Mouse (Mus musculus): ENCODE data around the gene Hesx1.
A peak's percentile ranks its signal among the peaks of the same experiment; 100 is the strongest.

Gene Hesx1

GRCm38 (mm10) chr14:27013658-27014057, 19.4 kb downstream of the Hesx1 start:
- DNase-seq (ENCODE audit: low read depth, low spot score), result no peak

GRCm38 (mm10) chr14:27017936-27018335, 23.7 kb downstream of the Hesx1 start:
- no peak for DNase-seq (ENCODE audit: low read depth, low spot score)

- no peak for DNase-seq (ENCODE audit: low read depth, low spot score)
These were observed 25.6 kb downstream of the Hesx1 start for GRCm38 (mm10) chr14:27019850-27020249.

- DNase-seq (ENCODE audit: low read depth, low spot score), result peak; percentile 72
These were observed 28.7 kb downstream of the Hesx1 start for GRCm38 (mm10) chr14:27022876-27023275.

GRCm38 (mm10) chr14:27024664-27025063, 30.4 kb downstream of the Hesx1 start:
- no peak for DNase-seq (ENCODE audit: low read depth, low spot score)

- peak; percentile 66 for DNase-seq (ENCODE audit: low read depth, low spot score)
These were observed 35.6 kb downstream of the Hesx1 start for GRCm38 (mm10) chr14:27029771-27030173.

GRCm38 (mm10) chr14:27031142-27031541, 36.9 kb downstream of the Hesx1 start:
- DNase-seq (ENCODE audit: low read depth, low spot score), result peak; percentile 60

GRCm38 (mm10) chr14:27037513-27037912, 43.3 kb downstream of the Hesx1 start:
- no peak for DNase-seq (ENCODE audit: low read depth, low spot score)

GRCm38 (mm10) chr14:27038783-27039182, 44.6 kb downstream of the Hesx1 start, which contains the start of gene Il17rd:
Gene Il17rd, plus strand, starts transcription at chr14:27038941.
- DNase-seq (ENCODE audit: low read depth, low spot score), result peak; percentile 86

GRCm38 (mm10) chr14:27039281-27040248, 45.3 kb downstream of the Hesx1 start:
- no peak for DNase-seq (ENCODE audit: low read depth, low spot score)

- DNase-seq (ENCODE audit: low read depth, low spot score), result no peak
These were observed 46.2 kb downstream of the Hesx1 start for GRCm38 (mm10) chr14:27040451-27040850.

GRCm38 (mm10) chr14:27042280-27042983, 48.2 kb downstream of the Hesx1 start:
- no peak for DNase-seq (ENCODE audit: low read depth, low spot score)

- no peak for DNase-seq (ENCODE audit: low read depth, low spot score)
These were observed 49.2 kb downstream of the Hesx1 start for GRCm38 (mm10) chr14:27043416-27043815.

GRCm38 (mm10) chr14:27044221-27044966, 50.2 kb downstream of the Hesx1 start:
- no peak for DNase-seq (ENCODE audit: low read depth, low spot score)

- DNase-seq (ENCODE audit: low read depth, low spot score), result peak; percentile 43
These were observed 50.7 kb downstream of the Hesx1 start for GRCm38 (mm10) chr14:27044967-27045361.

- no peak for DNase-seq (ENCODE audit: low read depth, low spot score)
These were observed 54.2 kb downstream of the Hesx1 start for GRCm38 (mm10) chr14:27048231-27048956.

- DNase-seq (ENCODE audit: low read depth, low spot score), result no peak
These were observed 55.8 kb downstream of the Hesx1 start for GRCm38 (mm10) chr14:27050043-27050442.

- DNase-seq (ENCODE audit: low read depth, low spot score), result no peak
These were observed 56.6 kb downstream of the Hesx1 start for GRCm38 (mm10) chr14:27050560-27051510.

GRCm38 (mm10) chr14:27051511-27051895, 57.3 kb downstream of the Hesx1 start:
- DNase-seq (ENCODE audit: low read depth, low spot score), result no peak
